Mouse (Mus musculus) testis, postnatal 14 days (tissue): ENCODE measurements at regions not wholly inside any gene's neighbourhood (a gene's known extent, or its start where the extent isn't known, plus 50 kb on each side); places are given as distances from the start of the nearest gene placed in this dataset.
A peak's percentile ranks its signal among the peaks of the same experiment; 100 is the strongest.
"Not testable (repeated sequence)": the region's sequence is repeated elsewhere in the genome, so short reads cannot be mapped to it uniquely, and the experiment has no call there.

ENCODE experiments used
- DNase-seq: peaks from one replicate; pipeline ENCODE4 v3.0.0; 2021; ENCODE audit warnings: low spot score

- DNase-seq: no peak
These were observed 53.3 kb upstream of the Creb5 start for GRCm38 (mm10) chr6:53233777-53234176.

GRCm38 (mm10) chr6:53232616-53233015, 54.5 kb upstream of the Creb5 start:
- DNase-seq: no peak

- no peak for DNase-seq
These were observed 57.7 kb upstream of the Creb5 start for GRCm38 (mm10) chr6:53229350-53229749.

GRCm38 (mm10) chr6:53222104-53222503, 65.0 kb upstream of the Creb5 start:
- DNase-seq: no peak

- DNase-seq: no peak
These were observed 65.4 kb upstream of the Creb5 start for GRCm38 (mm10) chr6:53221668-53222005.

GRCm38 (mm10) chr6:53220784-53221667, 66.0 kb upstream of the Creb5 start:
- no peak for DNase-seq

GRCm38 (mm10) chr6:53218871-53219286, 68.2 kb upstream of the Creb5 start:
- DNase-seq: no peak

GRCm38 (mm10) chr6:53217234-53218015, 69.6 kb upstream of the Creb5 start:
- no peak for DNase-seq

GRCm38 (mm10) chr6:53216715-53217114, 70.4 kb upstream of the Creb5 start:
- no peak for DNase-seq

GRCm38 (mm10) chr6:53211420-53211819, 75.7 kb upstream of the Creb5 start:
- peak; percentile 11 for DNase-seq

- no peak for DNase-seq
These were observed 77.7 kb upstream of the Creb5 start for GRCm38 (mm10) chr6:53209398-53209797.

- DNase-seq: no peak
These were observed 78.6 kb upstream of the Creb5 start for GRCm38 (mm10) chr6:53208474-53208873.

- DNase-seq: no peak
These were observed 79.3 kb upstream of the Creb5 start for GRCm38 (mm10) chr6:53207781-53208180.

GRCm38 (mm10) chr6:53207361-53207760, 79.7 kb upstream of the Creb5 start:
- no peak for DNase-seq

- no peak for DNase-seq
These were observed 85.7 kb upstream of the Creb5 start for GRCm38 (mm10) chr6:53201281-53201956.

GRCm38 (mm10) chr6:53199474-53199873, 87.6 kb upstream of the Creb5 start:
- DNase-seq: no peak

GRCm38 (mm10) chr6:53182131-53182530, 104.9 kb upstream of the Creb5 start:
- not testable (repeated sequence) for DNase-seq

GRCm38 (mm10) chr6:53164423-53164841, 96.0 kb upstream of the Jazf1 start:
- DNase-seq: no peak

GRCm38 (mm10) chr6:53163091-53163490, 94.7 kb upstream of the Jazf1 start:
- DNase-seq: no peak

- no peak for DNase-seq
These were observed 93.2 kb upstream of the Jazf1 start for GRCm38 (mm10) chr6:53161627-53162026.

GRCm38 (mm10) chr6:53154621-53155020, 86.2 kb upstream of the Jazf1 start:
- no peak for DNase-seq

GRCm38 (mm10) chr6:53147478-53147877, 79.0 kb upstream of the Jazf1 start:
- no peak for DNase-seq
